ENCODE assay signal across 20 mouse cellular contexts in genomic region chr13:3628102-3628501, GRCm38 (mm10). TPM values are rescaled to one million over a fixed set of nuclear protein-coding genes. Genes with fewer than 3 reads are reported as not detected.
A peak's percentile ranks its signal among the peaks of the same experiment; 100 is the strongest.
DNase-seq lines count a peak whose midpoint lies in the region; ATAC-seq and TF ChIP-seq lines count a peak whose summit lies in the region.
"Had no signal": no experiment of that assay in that cellular context is flagged by ENCODE, and none has a peak within 500 bp of the region (broad histone marks: within the 10 kb centered on the region; RNA-seq: fewer than 3 reads in every experiment).

No protein-coding gene starts in this region.

- H3K4me2 ChIP-seq in kidney, embryonic 16.5 days (replicated peaks; ENCODE audit: low read depth, low read length) = no peak overlapping the region
- H3K4me2 ChIP-seq: forebrain, embryonic 13.5 days; heart, embryonic 15.5 days; hindbrain, embryonic 13.5 days; liver, embryonic 15.5 days; lung, embryonic 15.5 days had no signal

- no peak overlapping the region for H3K9ac ChIP-seq in kidney, embryonic 16.5 days (replicated peaks; ENCODE audit: low read length)
- no peak overlapping the region for H3K9ac ChIP-seq in ES-Bruce4 (ENCODE audit: low read depth, poor library complexity, severe bottlenecking)
- H3K9ac ChIP-seq: forebrain, embryonic 13.5 days; heart, embryonic 15.5 days; hindbrain, embryonic 13.5 days; liver, embryonic 15.5 days; lung, embryonic 15.5 days had no signal

- peaks cover 9% of the 10 kb centered on the region; the same call in 1 of the 2 replicates for H3K9me3 ChIP-seq in kidney, embryonic 16.5 days (ENCODE audit: low read length)
- H3K9me3 ChIP-seq in ES-Bruce4 (replicated peaks; ENCODE audit: control insufficient read depth, insufficient read depth, low read length, poor library complexity, severe bottlenecking) = peaks cover 9% of the 10 kb centered on the region
- H3K9me3 ChIP-seq: forebrain, embryonic 13.5 days; heart, embryonic 15.5 days; liver, embryonic 15.5 days; lung, embryonic 15.5 days had no signal

- TF ChIP-seq CTCF in ES-Bruce4 (IDR thresholded peaks at IDR 0.05; ENCODE audit: low read depth, low read length) = no peak

- H3K4me3 ChIP-seq in kidney, embryonic 16.5 days (ENCODE audit: low read length) = no peak overlapping the region
- H3K4me3 ChIP-seq in ES-Bruce4 (ENCODE audit: low read depth, low read length) = no peak overlapping the region
- H3K4me3 ChIP-seq: forebrain, embryonic 13.5 days; heart, embryonic 15.5 days; hindbrain, embryonic 13.5 days; liver, embryonic 15.5 days; lung, embryonic 15.5 days; midbrain, embryonic 10.5 days had no signal

- no peaks in the 10 kb centered on the region for H3K36me3 ChIP-seq in kidney, embryonic 16.5 days (ENCODE audit: insufficient read depth, low read length)
- H3K36me3 ChIP-seq in ES-Bruce4 (ENCODE audit: control insufficient read depth, insufficient read depth, low read length, poor library complexity, severe bottlenecking) = no peaks in the 10 kb centered on the region
- H3K36me3 ChIP-seq: heart, embryonic 15.5 days; hindbrain, embryonic 13.5 days; liver, embryonic 15.5 days; lung, embryonic 15.5 days; midbrain, embryonic 10.5 days had no signal

- DNase-seq in kidney, adult 18-20 months = no peak
- peak; percentile 70 for DNase-seq in ZHBTc4 (ENCODE audit: low read depth, low spot score)
- peak; percentile 52 for DNase-seq in kidney, postnatal 14 days
- DNase-seq in thymus, postnatal 10 days (ENCODE audit: low spot score in 2 of 2) = no peak
- no peak for DNase-seq in left cerebral cortex, adult 9 months (ENCODE audit: low spot score in 2 of 2)
- DNase-seq: adrenal gland, postnatal 36 days; cerebellum, adult 9-10 months; heart, postnatal 36 days; thymus, postnatal 4 days had no signal

- peak; percentile 62; the same call in 1 of the 2 replicates for TF ChIP-seq EP300 in ES-Bruce4 (IDR thresholded peaks at IDR 0.05; ENCODE audit: insufficient read depth, low read depth, low read length)

- no peaks in the 10 kb centered on the region for H3K27me3 ChIP-seq in kidney, embryonic 16.5 days (ENCODE audit: insufficient read depth, low read length)
- no peaks in the 10 kb centered on the region for H3K27me3 ChIP-seq in ES-Bruce4 (ENCODE audit: control insufficient read depth, insufficient read depth, low read length, poor library complexity, severe bottlenecking)
- H3K27me3 ChIP-seq: forebrain, embryonic 13.5 days; heart, embryonic 15.5 days; lung, embryonic 15.5 days had no signal

- WGBS in kidney, embryonic 16.5 days = 15% methylated on average over 3 of the region's 3 CpGs

- TF ChIP-seq POLR2A in ES-Bruce4 (IDR thresholded peaks at IDR 0.05; ENCODE audit: insufficient read depth, low read length) = no peak

- H3K27ac ChIP-seq in kidney, embryonic 16.5 days (ENCODE audit: low read length) = no peak overlapping the region
- H3K27ac ChIP-seq in ES-Bruce4 (ENCODE audit: insufficient read depth, low read length) = no peak overlapping the region
- H3K27ac ChIP-seq: forebrain, embryonic 13.5 days; heart, embryonic 15.5 days; hindbrain, embryonic 13.5 days; liver, embryonic 15.5 days; lung, embryonic 15.5 days; macrophage; midbrain, embryonic 10.5 days had no signal

- H3K4me1 ChIP-seq in kidney, embryonic 16.5 days (ENCODE audit: insufficient read depth, low read length) = no peaks in the 10 kb centered on the region
- H3K4me1 ChIP-seq in ES-Bruce4 (ENCODE audit: control insufficient read depth, insufficient read depth, low read length) = peaks cover 4% of the 10 kb centered on the region
- H3K4me1 ChIP-seq: forebrain, embryonic 13.5 days; heart, embryonic 15.5 days; hindbrain, embryonic 13.5 days; liver, embryonic 15.5 days; lung, embryonic 15.5 days; midbrain, embryonic 10.5 days had no signal

- ATAC-seq in kidney, embryonic 16.5 days (ENCODE audit: low FRiP score, low TSS enrichment) = peak; percentile 83; the same call in 1 of the 2 replicates
- no peak for ATAC-seq in inflammation-experienced regulatory T-cells, adult 6 months
- ATAC-seq: CD4-positive, CD25-positive, alpha-beta regulatory T cell, adult 4 months; forebrain, embryonic 13.5 days had no signal

RNA-seq across cellular contexts. Expression of gene Asb13, which starts 5.7 kb away (rescaled TPM):
- polyA plus RNA-seq in kidney, embryonic 16.5 days (2015; fragmentation: Nextera tagmentation; extraction: Ambion mirVana) = 16.0 and 19.8 TPM in 2 replicates
- polyA plus RNA-seq in ES-Bruce4 (2011; ENCODE audit: insufficient read depth, insufficient read length, low read depth, missing spikeins) = 17.3 and 18.2 TPM in 2 replicates
- 10 to 100 TPM; 24.3 to 37.2 (median 25.1) TPM for polyA plus RNA-seq in inflammation-experienced regulatory T-cells, adult 6 months (2017; shearing (Covaris generic))

RNA-seq across cellular contexts. Expression of gene Fam208b, which starts 17.2 kb away (rescaled TPM):
- polyA plus RNA-seq in kidney, embryonic 16.5 days (2015; fragmentation: Nextera tagmentation; extraction: Ambion mirVana) = 12.7 and 15.5 TPM in 2 replicates
- polyA plus RNA-seq in ES-Bruce4 (2011; ENCODE audit: insufficient read depth, insufficient read length, low read depth, missing spikeins) = 77.7 and 84.6 TPM in 2 replicates
- 10 to 100 TPM; 14.9 to 29.4 (median 24.8) TPM for polyA plus RNA-seq in inflammation-experienced regulatory T-cells, adult 6 months (2017; shearing (Covaris generic))

Comparison
In these comparisons a context has a peak if more than half of its experiments do, and no peak if none do; other contexts are left out.
1. DNase-seq: peak in ZHBTc4 (single experiment) and kidney, postnatal 14 days (single experiment); none in kidney, adult 18-20 months (single experiment), thymus, postnatal 10 days (0 of 2) and left cerebral cortex, adult 9 months (0 of 2).